Mouse (Mus musculus): ENCODE results near the gene Usp40.

DNA sequence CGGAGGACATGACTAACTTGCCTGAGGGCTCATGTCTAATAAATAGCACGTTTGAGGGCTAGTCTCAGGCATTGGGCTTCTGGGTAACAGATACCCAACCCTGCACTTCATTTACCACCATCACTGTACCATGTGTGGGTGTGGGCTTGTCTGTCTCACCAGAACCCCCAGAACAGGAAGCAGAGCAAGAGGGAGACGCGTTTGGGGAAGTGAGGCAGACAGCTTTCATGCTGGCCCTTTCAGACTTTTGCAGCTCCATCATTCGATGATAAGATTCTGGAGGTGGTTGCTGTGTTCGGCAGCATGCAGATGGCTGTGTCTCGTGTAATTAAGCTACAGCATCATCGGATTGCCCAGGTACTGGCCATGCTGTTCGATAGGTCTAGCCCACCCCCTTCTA lies 73.3 kb downstream of the Usp40 start:
- no peak for TF ChIP-seq POLR2A (IDR thresholded peaks at IDR 0.05; ENCODE audit: borderline replicate concordance, low read depth, low read length)
- TF ChIP-seq CTCF (IDR thresholded peaks at IDR 0.05; ENCODE audit: low read depth, low read length) = no peak

Data from bone marrow macrophage, adult 2 months (primary cell).